Mouse (Mus musculus) embryonic fibroblast, embryonic 13.5 days (primary cell): ENCODE measurements at regions not wholly inside any gene's neighbourhood (a gene's known extent, or its start where the extent isn't known, plus 50 kb on each side); places are given as distances from the start of the nearest gene placed in this dataset.

Experiments used
- CTCF ChIP-seq: IDR thresholded peaks from 2 replicates; pipeline ENCODE4 v1.5.1; 2011; ENCODE audit warnings: mild to moderate bottlenecking, control low read depth, low read length, moderate library complexity, borderline replicate concordance; ENCODE audit not compliant: insufficient read depth
- POLR2A ChIP-seq: IDR thresholded peaks from 2 replicates; pipeline ENCODE4 v1.6.1; 2011; ENCODE audit warnings: low read depth, mild to moderate bottlenecking, control low read depth, low read length, moderate library complexity

- TF ChIP-seq POLR2A, result no peak
- no peak for TF ChIP-seq CTCF
These were observed 52.2 kb upstream of the Adgrl2 start for GRCm38 (mm10) chr3:149042527-149042926.
